Mouse (Mus musculus): ENCODE data around the gene Olfr924.
"Not testable (repeated sequence)": the region's sequence is repeated elsewhere in the genome, so short reads cannot be mapped to it uniquely, and the experiment has no call there.

Olfr924 gene

GRCm38 (mm10) chr9:38844149-38844548, at the start of gene Olfr924:
Gene Olfr924 (plus strand): TSS chr9:38844449.
- no peak for DNase-seq (ENCODE audit: low spot score)

- DNase-seq (ENCODE audit: low spot score): no peak
These were observed 38.6 kb upstream of the Olfr924 start for GRCm38 (mm10) chr9:38805696-38806095.

GRCm38 (mm10) chr9:38814314-38814713, 29.9 kb upstream of the Olfr924 start, which contains the start of gene Olfr922:
Gene Olfr922 (plus strand): TSS chr9:38814614.
- no peak for DNase-seq (ENCODE audit: low spot score)

DNA sequence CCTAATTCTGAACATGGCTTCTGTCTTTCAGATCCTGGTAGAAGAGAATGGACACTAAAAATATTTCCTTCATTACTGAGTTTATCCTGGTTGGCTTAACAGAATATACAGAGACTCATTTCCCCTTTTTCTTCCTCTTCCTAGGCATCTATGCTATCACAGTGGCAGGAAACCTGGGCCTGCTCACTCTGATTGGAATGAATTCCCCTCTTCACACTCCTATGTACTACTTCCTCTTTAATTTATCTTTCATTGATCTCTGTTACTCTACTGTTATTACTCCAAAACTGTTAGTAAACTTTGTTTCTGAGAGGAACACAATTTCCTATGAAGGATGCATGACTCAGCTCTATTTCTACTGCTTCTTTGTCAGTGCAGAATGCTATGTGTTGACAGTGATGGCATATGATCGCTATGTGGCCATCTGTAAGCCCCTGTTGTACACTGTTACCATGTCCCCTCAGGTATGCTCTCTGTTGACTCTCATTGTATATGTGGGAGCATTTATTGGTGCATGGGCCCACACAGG, 28.7 kb upstream of the Olfr924 start:
- no peak for DNase-seq (ENCODE audit: low spot score)

DNA sequence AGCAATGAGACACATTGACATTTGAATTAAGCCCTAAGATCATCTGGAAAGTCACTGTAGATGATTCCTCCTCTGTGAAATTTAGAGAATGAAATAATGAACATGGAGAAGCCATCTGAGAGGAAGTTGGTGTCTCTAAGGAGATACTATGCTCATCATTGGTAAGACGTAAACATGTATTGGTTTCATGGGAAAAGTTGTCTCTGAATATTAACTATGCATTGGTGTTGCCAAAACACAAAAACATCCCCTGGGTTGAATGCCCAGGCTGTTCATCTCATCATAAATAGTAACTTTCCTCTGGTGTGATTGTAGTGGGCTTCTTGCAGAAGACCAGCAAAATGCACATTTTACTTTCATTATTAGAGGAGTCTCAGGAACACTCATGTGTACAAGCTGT, 18.0 kb upstream of the Olfr924 start, which contains the start of gene Olfr923:
Gene Olfr923 (plus strand): TSS at position 301 of the 400 bp plus-strand sequence.
- DNase-seq (ENCODE audit: low spot score): no peak

DNA sequence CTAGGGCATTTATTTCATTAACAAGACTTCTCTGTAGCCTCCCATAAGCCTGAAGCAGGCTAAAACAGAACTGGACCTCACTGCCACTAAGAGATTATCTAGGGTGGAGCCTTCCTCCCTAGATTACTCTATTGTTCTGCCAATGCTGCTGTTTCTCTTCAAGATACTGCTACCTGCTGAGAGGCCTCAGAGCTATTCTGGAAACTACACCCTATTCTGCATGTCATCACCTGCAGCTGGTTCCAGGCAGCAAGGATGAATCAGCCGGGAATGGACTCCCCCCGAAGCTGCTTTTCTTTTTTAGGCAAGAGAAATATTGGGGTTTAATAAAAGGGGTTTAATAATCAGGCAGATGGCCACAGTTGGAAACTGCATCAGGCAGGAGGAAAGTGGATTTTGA, 11.2 kb upstream of the Olfr924 start:
- no peak for DNase-seq (ENCODE audit: low spot score)

GRCm38 (mm10) chr9:38854760-38855159, 10.5 kb downstream of the Olfr924 start, which contains the start of gene Olfr26:
Gene Olfr26 (plus strand): TSS chr9:38855060.
- no peak for DNase-seq (ENCODE audit: low spot score)

DNA sequence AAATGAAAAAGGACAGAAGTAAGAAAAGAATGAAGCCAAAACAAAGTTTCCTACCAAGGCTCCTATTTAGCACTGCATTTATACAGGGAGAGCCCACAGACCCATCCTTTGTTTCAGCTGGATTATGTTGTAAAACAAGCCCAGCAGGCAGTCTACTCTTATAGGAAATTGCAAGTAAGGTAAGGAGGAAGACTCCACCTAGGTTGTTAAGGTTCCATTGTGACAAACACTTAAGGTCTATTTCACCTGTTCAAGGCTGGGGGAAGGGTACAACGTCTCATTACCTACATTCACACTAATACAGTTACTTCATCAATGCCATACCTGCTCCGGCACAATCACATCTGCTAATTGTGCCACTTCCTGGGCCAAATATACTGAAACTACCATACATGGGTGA, 30.6 kb downstream of the Olfr924 start:
- not testable (repeated sequence) for DNase-seq (ENCODE audit: low spot score)

DNA sequence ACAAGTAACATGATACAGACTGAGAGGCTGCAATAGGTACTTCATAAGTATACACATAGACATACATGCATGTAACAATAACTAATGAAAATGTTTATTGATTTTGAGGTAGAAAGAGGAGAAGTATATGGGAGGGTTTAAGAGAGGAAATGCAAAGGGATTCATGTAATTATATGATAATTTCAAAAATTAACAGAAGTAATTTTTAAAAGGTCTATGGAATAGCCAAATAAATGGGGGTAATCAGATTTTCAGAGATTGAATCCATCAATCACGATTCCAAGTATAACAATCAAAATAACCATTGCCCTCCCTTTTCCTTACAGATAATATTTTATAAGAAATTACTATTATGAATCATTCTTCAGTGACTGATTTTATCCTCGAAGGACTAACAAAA, 32.6 kb downstream of the Olfr924 start, which contains the start of gene Olfr926:
Gene Olfr926 (plus strand): TSS at position 301 of the 400 bp plus-strand sequence.
- DNase-seq (ENCODE audit: low spot score): no peak

Measured in adipocyte (in vitro differentiated cells).